Mouse (Mus musculus): ENCODE measurements at regions not wholly inside any gene's neighbourhood (a gene's known extent, or its start where the extent isn't known, plus 50 kb on each side); places are given as distances from the start of the nearest gene placed in this dataset.

- DNase-seq (ENCODE audit: inconsistent age in 2 of 2, low spot score in 1 of 2): no peak
These were observed 108.5 kb downstream of the Cxcl12 start for GRCm38 (mm10) chr6:117276850-117277249.

GRCm38 (mm10) chr6:117279297-117279696 is 111.0 kb downstream of the Cxcl12 start:
- DNase-seq (ENCODE audit: inconsistent age in 2 of 2, low spot score in 1 of 2): no peak

GRCm38 (mm10) chr6:117279786-117280411 is 111.6 kb downstream of the Cxcl12 start:
- DNase-seq (ENCODE audit: inconsistent age in 2 of 2, low spot score in 1 of 2): no peak

- DNase-seq (ENCODE audit: inconsistent age in 2 of 2, low spot score in 1 of 2): no peak
These were observed 112.6 kb downstream of the Cxcl12 start for GRCm38 (mm10) chr6:117280911-117281310.

GRCm38 (mm10) chr6:117283616-117284015 is 115.3 kb downstream of the Cxcl12 start:
- no peak for DNase-seq (ENCODE audit: inconsistent age in 2 of 2, low spot score in 1 of 2)

- DNase-seq (ENCODE audit: inconsistent age in 2 of 2, low spot score in 1 of 2): no peak
These were observed 116.2 kb downstream of the Cxcl12 start for GRCm38 (mm10) chr6:117284376-117285106.

- no peak for DNase-seq (ENCODE audit: inconsistent age in 2 of 2, low spot score in 1 of 2)
These were observed 119.1 kb downstream of the Cxcl12 start for GRCm38 (mm10) chr6:117287396-117287795.

GRCm38 (mm10) chr6:117293780-117294465 is 125.6 kb downstream of the Cxcl12 start:
- no peak for DNase-seq (ENCODE audit: inconsistent age in 2 of 2, low spot score in 1 of 2)

GRCm38 (mm10) chr6:117297918-117298317 is 129.6 kb downstream of the Cxcl12 start:
- no peak for DNase-seq (ENCODE audit: inconsistent age in 2 of 2, low spot score in 1 of 2)

- peak; percentile 40 to 84 for DNase-seq (ENCODE audit: inconsistent age in 2 of 2, low spot score in 1 of 2)
These were observed 131.4 kb downstream of the Cxcl12 start for GRCm38 (mm10) chr6:117299503-117300288.

- no peak for DNase-seq (ENCODE audit: inconsistent age in 2 of 2, low spot score in 1 of 2)
These were observed 135.0 kb downstream of the Cxcl12 start for GRCm38 (mm10) chr6:117303361-117303760.

GRCm38 (mm10) chr6:117305736-117306250 is 137.5 kb downstream of the Cxcl12 start:
- no peak for DNase-seq (ENCODE audit: inconsistent age in 2 of 2, low spot score in 1 of 2)

GRCm38 (mm10) chr6:117308636-117309035 is 140.3 kb downstream of the Cxcl12 start:
- DNase-seq (ENCODE audit: inconsistent age in 2 of 2, low spot score in 1 of 2): no peak

GRCm38 (mm10) chr6:117312891-117313781 is 144.8 kb downstream of the Cxcl12 start:
- DNase-seq (ENCODE audit: inconsistent age in 2 of 2, low spot score in 1 of 2): no peak

GRCm38 (mm10) chr6:117313944-117314566 is 145.7 kb downstream of the Cxcl12 start:
- DNase-seq (ENCODE audit: inconsistent age in 2 of 2, low spot score in 1 of 2): no peak

- peak in 1 of 2 experiments; percentile 41 for DNase-seq (ENCODE audit: inconsistent age in 2 of 2, low spot score in 1 of 2)
These were observed 155.0 kb downstream of the Cxcl12 start for GRCm38 (mm10) chr6:117323301-117323700.

- DNase-seq (ENCODE audit: inconsistent age in 2 of 2, low spot score in 1 of 2): no peak
These were observed 155.5 kb downstream of the Cxcl12 start for GRCm38 (mm10) chr6:117323850-117324249.

GRCm38 (mm10) chr6:117326835-117327775 is 158.8 kb downstream of the Cxcl12 start:
- no peak for DNase-seq (ENCODE audit: inconsistent age in 2 of 2, low spot score in 1 of 2)
